Mouse (Mus musculus) liver, embryonic 14.5 days (tissue): ENCODE measurements around the gene Msx1.

ENCODE experiments used
- CTCF ChIP-seq: IDR thresholded peaks from 2 replicates; pipeline ENCODE4 v1.5.1; 2016; ENCODE audit warnings: antibody characterized with exemption, low read depth, control low read depth
- EP300 ChIP-seq: IDR thresholded peaks from 2 replicates; pipeline ENCODE4 v1.6.1; 2016; ENCODE audit warnings: antibody characterized with exemption, low read depth

- TF ChIP-seq EP300 = no peak
- no peak for TF ChIP-seq CTCF
These were observed 29.9 kb upstream of the Msx1 start for GRCm38 (mm10) chr5:37854233-37854632.
